Mouse (Mus musculus): ENCODE measurements at regions not wholly inside any gene's neighbourhood (a gene's known extent, or its start where the extent isn't known, plus 50 kb on each side); places are given as distances from the start of the nearest gene placed in this dataset.

DNA sequence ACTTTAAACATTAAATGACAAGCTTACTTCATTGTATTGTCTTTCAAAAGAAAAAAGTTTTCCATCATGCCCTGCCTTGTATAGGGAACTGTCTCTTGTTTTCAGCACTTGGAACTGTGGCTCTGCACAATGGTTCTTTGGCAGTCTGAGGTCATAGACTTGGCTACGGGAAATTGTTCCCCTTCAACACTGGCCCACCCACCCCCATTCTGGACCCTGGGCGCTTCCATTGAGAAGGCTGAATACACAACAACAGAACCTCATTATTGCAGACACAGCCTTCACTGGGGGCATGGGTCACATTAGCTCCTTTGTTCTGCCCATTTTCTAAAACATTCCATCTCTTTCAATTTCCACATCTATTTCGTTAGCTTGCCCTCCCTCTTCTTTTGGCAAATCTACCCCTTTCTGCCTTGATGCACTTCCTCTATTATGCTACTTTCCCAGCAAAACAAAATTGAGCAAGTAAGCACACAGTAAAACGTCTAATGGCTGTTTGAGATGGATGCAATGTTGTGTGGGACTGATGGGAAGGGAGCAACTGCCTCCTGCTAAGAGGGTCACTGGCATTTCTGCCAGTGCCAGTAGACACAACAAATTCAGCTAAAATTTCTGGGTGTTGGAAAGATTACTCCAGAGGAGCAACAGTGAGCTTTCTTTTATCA lies 136.0 kb upstream of the Mad2l1 start:
- TF ChIP-seq TAL1 (IDR thresholded peaks at IDR 0.05; ENCODE audit: low read length) (no peak), GATA1 (IDR thresholded peaks at IDR 0.05; ENCODE audit: low read length) (no peak)

All from erythroblast, embryonic 14.5 days (primary cell).